Mouse (Mus musculus) E14TG2a.4 (cell line): ENCODE data around the gene Gm39653.

ENCODE experiments used
- H3K27me3 ChIP-seq: 2 replicates; pipeline ENCODE4 v1.6.1; 2014; ENCODE audit warnings: low read length, control low read depth; ENCODE audit not compliant: insufficient read depth
- H3K36me3 ChIP-seq: 2 replicates; pipeline ENCODE4 v1.6.1; 2014; ENCODE audit warnings: low read length, control low read depth; ENCODE audit not compliant: insufficient read depth
- H3K4me1 ChIP-seq: replicated peaks from 2 replicates; pipeline ENCODE4 v1.6.1; 2014; ENCODE audit warnings: low read depth, low read length, control low read depth
- H3K4me3 ChIP-seq: replicated peaks from 2 replicates; pipeline ENCODE4 v1.5.1; 2014; ENCODE audit warnings: mild to moderate bottlenecking, low read length
- H3K9me3 ChIP-seq: 2 replicates; pipeline ENCODE4 v1.6.1; 2014; ENCODE audit warnings: low read length, control low read depth
- CTCF ChIP-seq: conservative IDR thresholded peaks from 2 replicates; pipeline ENCODE4 v1.5.1; 2014; ENCODE audit warnings: low read length
- NANOG ChIP-seq: IDR thresholded peaks from 2 replicates; pipeline ENCODE4 v1.6.1; 2014; ENCODE audit warnings: borderline replicate concordance, low read length, mixed read lengths
- POU5F1 ChIP-seq: IDR thresholded peaks from 2 replicates; pipeline ENCODE4 v1.6.1; 2014; ENCODE audit warnings: low read length, borderline replicate concordance

The Gm39653 gene

GRCm38 (mm10) chr1:63667201-63667948 is 51.6 kb downstream of the Gm39653 start:
- H3K4me3 ChIP-seq = no peak overlapping the region
- no peaks in the 10 kb centered on the region for H3K36me3 ChIP-seq
- TF ChIP-seq CTCF (no peak), POU5F1 (no peak), NANOG (no peak; the same call in 1 of the 2 replicates)
- peaks cover 23% of the 10 kb centered on the region for H3K27me3 ChIP-seq
- H3K9me3 ChIP-seq = peaks cover 5% of the 10 kb centered on the region; the same call in 1 of the 2 replicates
- peaks cover 28% of the 10 kb centered on the region for H3K4me1 ChIP-seq

GRCm38 (mm10) chr1:63667949-63668851 is 52.4 kb downstream of the Gm39653 start:
- Histone ChIP-seq H3K4me1 (peaks cover 28% of the 10 kb centered on the region), H3K36me3 (no peaks in the 10 kb centered on the region), H3K9me3 (peaks cover 5% of the 10 kb centered on the region; the same call in 1 of the 2 replicates), H3K27me3 (peaks cover 19% of the 10 kb centered on the region), H3K4me3 (no peak overlapping the region)
- no peak for TF ChIP-seq POU5F1
- no peak for TF ChIP-seq NANOG
- TF ChIP-seq CTCF = no peak

DNA sequence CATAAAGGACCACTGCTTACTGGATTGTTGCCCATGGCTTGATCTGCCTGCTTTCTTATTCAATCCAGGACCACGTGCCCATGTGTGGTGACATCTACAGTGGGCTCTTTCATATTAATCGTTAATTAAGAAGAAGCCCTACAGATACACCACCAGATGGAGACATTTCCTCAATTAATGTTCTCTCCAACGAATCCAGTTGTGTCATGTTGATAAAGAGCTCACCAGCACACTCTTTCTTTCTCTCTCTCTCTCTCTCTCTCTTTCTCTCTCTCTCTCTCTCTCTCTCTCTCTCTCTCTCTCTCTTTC is 53.0 kb downstream of the Gm39653 start:
- peaks cover 5% of the 10 kb centered on the region; the same call in 1 of the 2 replicates for H3K9me3 ChIP-seq
- no peaks in the 10 kb centered on the region for H3K36me3 ChIP-seq
- H3K4me1 ChIP-seq = peaks cover 28% of the 10 kb centered on the region
- no peak overlapping the region for H3K4me3 ChIP-seq
- peaks cover 18% of the 10 kb centered on the region for H3K27me3 ChIP-seq
- TF ChIP-seq POU5F1 (no peak), CTCF (peak; percentile 33), NANOG (no peak)
